Mouse (Mus musculus) CH12F3 (cell line): ENCODE measurements around the gene Taf13.

ENCODE experiments used
- in situ Hi-C: fragments of 300-500 bp; cut with MboI; formaldehyde crosslinking; loops from 2 replicates; pipeline ENCODE4 v1.14.3; 2020; ENCODE audit warnings: low sequenced_read_pairs

The Taf13 gene

DNA sequence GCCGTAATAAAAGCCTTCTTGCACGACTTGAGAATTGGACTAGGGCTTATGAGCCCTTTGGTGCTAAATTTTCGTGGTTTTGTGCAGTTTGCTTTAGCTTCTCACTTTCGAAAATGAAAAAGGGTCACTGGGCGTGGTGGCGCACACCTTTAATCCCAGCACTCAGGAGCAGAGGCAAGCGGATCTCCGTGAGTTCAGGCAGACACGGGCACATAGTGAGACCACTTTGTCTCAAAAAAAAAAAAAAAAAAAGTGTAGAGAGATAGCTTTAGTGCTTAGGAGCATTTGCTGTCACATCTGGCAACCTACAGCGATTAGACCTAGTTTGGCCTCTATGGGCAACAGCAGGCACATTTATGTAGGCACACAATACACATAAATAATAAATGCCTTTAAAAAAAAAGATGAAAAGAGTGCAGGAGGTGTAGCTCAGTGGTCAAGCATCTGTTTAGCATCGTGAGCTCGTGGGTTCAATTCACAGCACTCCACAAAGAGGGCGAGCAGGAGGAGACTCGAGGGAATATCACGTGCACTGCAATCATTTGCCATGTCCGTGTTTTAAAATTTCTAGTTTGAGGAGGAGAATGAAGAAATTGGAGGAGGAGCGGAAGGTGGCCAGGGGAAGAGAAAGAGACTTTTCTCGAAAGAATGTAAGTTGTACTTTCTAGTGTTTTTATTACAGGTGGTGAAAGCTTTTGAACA lies 962 bp downstream of the Taf13 start:
- in situ Hi-C loops: no loop called here

DNA sequence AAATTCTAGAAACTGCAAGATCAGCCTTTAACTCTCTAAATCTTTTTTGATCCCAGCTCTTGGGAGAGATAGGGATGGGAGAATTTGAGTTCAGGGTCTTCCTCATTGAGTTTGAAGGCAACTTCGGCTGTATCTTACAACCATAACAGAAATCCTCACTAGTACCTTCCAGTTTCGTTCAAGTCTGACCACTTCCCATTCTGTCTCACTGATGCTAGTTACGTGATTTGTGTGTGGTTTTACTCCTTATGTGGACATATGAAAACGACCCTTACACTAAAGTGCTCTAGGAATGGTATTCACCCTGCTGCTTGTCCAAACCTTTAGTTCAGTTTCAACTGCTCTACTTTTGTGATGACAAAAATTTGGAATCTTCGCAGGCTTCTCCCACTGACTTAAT lies 2.5 kb downstream of the Taf13 start:
- in situ Hi-C loops: no loop called here

- in situ Hi-C loops: no loop called here
Observed at GRCm38 (mm10) chr3:108584580-108584979, 13.1 kb downstream of the Taf13 start.

- in situ Hi-C loops: no loop called here
Observed at GRCm38 (mm10) chr3:108588446-108588845, 16.9 kb downstream of the Taf13 start.

DNA sequence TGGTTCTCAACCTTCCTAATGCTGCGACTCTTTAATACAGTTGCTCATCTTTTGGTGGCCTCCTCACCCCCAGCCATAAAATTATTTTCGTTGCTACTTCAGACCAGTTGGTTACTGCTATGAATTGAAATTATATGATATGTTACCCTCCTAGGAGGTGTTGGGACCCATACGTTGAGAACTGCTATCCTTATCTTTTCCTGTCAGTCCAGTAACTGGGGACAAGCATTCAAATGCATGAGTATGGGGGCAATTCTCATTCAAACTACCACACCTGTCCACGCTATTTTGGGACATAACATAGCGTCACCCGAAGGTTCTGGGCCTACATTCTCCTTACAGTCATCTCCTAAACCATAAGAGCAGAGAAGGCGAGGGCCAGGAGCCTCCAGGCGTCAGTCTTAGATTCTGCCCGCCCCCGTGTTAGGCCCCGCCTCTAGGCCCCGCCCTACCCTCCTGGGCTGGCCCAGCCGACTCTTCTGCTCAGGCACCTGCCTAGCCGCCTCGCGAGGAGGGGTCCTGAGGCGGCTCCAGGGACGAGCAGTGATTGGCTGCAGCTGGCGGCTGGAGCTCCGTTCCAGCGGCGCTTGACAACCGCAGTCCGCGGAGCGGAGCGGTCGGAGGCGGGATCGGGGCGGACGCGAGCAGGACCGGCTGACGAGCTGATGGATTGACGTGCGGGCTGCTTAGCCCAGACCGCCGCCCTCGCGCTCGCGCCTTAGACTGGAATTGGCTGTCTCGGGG lies 19.5 kb downstream of the Taf13 start, which contains the start of gene Wdr47:
Wdr47 (plus strand) TSS at position 494 of the 744 bp plus-strand sequence.
- in situ Hi-C loops: no loop called here

DNA sequence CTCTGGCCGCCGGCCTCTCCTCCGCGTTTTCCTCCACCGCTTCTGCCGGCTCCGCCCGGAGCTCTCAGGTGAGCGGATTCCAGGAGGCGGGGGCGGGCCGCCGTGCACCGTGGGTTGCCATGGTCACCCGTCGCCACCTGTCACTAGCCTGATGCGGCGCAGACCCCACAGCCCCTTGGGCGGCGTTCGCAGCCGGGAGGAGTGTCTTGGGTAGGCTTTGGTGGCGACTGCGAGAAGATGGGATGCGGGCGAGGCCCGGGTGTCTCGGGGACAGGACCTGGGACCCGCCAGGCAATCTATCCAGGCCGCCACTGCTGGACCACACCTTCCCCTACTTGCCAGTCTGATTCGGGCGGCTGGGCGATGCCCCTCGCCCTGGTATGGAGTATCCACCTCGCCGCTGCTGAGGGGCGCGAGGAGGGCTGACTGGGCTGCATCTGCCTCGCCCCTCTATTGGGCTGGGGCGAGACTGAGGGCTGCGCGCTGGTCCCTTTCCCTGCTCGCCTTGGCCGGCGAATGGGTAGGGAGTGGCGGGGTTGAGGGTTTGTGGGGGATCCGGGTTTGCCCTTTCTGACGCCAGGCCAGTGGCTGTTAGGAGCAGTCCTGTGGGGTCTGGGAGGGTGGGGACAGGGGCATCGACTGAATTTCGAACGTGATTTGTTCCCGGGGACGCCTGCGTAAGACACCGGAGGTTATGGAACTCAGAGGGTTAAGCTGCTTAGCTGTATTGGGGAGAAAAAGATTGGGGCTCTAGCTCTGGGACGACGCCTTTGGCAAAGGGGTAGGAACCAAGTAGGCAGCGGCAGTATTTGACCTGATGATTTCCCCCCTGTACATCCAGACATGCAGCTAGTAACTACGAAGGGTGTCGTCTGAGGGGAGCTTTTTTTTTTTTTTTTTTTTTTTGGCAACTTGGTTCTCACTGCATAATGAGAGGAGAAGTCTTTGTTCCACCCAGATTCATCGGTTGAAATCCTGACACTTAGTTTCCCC lies 20.3 kb downstream of the Taf13 start:
- in situ Hi-C loops: no loop called here

- in situ Hi-C loops: no loop called here
Observed at GRCm38 (mm10) chr3:108608906-108609305, 37.4 kb downstream of the Taf13 start.
